Mouse (Mus musculus): ENCODE measurements around the gene Gm12830. TPM values are rescaled to one million over a fixed set of nuclear protein-coding genes. Genes with fewer than 3 reads are reported as not detected.

Gm12830 gene
- polyA plus RNA-seq, 1 experiment from 2014 or later: not detected

DNA sequence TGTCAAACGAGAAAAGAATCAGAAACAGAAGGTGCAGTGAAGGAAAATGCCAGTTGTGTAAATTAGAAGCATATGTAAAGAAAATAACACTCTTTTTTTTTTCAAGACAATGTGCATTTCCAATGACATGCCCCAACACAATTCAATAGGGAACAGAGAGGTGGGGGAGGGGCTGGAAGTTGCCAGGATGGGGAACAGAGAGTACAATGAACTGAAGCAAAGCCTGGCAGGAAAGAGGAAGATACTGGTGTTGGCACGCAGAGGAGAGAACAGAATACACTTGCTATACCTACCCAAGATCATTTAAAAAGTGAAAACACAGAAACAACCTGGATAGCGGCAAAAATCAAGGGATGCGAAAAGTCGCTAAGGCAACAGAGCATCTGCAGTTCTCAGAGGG is 41.6 kb downstream of the Gm12830 start:
- H3K9me3 ChIP-seq (ENCODE audit: control insufficient read depth, low read length): no peaks in the 10 kb centered on the region
- ATAC-seq (ENCODE audit: insufficient read depth, low FRiP score, low TSS enrichment): no peak
- H3K27me3 ChIP-seq (ENCODE audit: control insufficient read depth, insufficient read depth, low read length): no peaks in the 10 kb centered on the region

DNA sequence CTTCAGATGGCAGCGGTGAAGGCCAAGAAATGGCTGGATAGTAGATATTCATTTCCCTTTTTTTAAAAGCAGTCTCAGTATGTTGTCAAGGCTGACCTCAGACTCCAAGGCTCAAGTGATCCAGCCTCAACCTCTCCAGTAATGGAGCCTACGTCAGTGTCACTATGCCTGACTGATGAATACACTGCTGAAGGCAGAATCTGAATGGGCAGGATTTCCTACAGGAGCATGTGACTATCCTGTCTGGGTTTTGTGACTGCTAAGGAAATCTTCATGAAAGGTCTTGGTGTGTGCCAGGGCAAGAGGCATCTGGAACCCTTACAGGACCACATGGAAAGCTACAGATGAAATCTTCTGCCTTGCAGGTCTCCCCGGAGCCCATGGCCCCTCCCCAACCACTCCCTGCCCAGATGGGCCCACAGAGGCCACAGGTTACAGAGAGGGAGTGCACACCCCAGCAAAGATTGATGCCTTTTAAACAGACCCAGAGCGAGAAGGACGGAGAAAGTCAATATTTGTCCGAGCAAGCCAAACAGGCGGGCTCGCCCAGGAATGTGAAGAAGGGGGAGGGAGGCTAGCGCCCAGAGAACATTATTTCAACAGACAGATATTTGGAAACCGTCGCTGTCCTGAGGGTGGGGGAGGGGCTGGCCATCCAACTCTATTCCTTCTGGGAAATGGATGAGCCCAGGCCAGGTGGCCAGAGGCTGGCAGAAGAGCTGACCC is 48.4 kb downstream of the Gm12830 start:
- H3K4me1 ChIP-seq (ENCODE audit: control insufficient read depth, insufficient read depth, low read length): no peaks in the 10 kb centered on the region
- H3K27me3 ChIP-seq (ENCODE audit: control insufficient read depth, insufficient read depth, low read length): no peaks in the 10 kb centered on the region
- no peak overlapping the region for H3K27ac ChIP-seq (ENCODE audit: low read depth, low read length)
- DNase-seq (ENCODE audit: low spot score): peak; percentile 40
- no peaks in the 10 kb centered on the region for H3K9me3 ChIP-seq (ENCODE audit: control insufficient read depth, low read length)
- no peak for ATAC-seq (ENCODE audit: insufficient read depth, low FRiP score, low TSS enrichment)
- no peak overlapping the region for H3K9ac ChIP-seq (ENCODE audit: low read length)
- H3K36me3 ChIP-seq (ENCODE audit: control insufficient read depth, insufficient read depth, low read length): no peaks in the 10 kb centered on the region
- H3K4me3 ChIP-seq (ENCODE audit: low read depth, low read length): no peak overlapping the region
- H3K4me2 ChIP-seq (ENCODE audit: low read depth): no peak overlapping the region
- WGBS: 48% methylated on average over 11 of the region's 11 CpGs

More for the DNA sequence above, 41.6 kb downstream of the Gm12830 start:
- Histone ChIP-seq H3K9ac (ENCODE audit: low read length) (no peak overlapping the region), H3K4me2 (ENCODE audit: low read depth) (no peak overlapping the region), H3K4me1 (ENCODE audit: control insufficient read depth, insufficient read depth, low read length) (no peaks in the 10 kb centered on the region), H3K27ac (ENCODE audit: low read depth, low read length) (no peak overlapping the region), H3K36me3 (ENCODE audit: control insufficient read depth, insufficient read depth, low read length) (no peaks in the 10 kb centered on the region), H3K4me3 (ENCODE audit: low read depth, low read length) (no peak overlapping the region)
- WGBS: 82% methylated on average over 5 of the region's 5 CpGs
- no peak for DNase-seq (ENCODE audit: low spot score)

- Histone ChIP-seq H3K27me3 (ENCODE audit: control insufficient read depth, insufficient read depth, low read length) (no peaks in the 10 kb centered on the region), H3K4me3 (ENCODE audit: low read depth, low read length) (no peak overlapping the region), H3K4me1 (ENCODE audit: control insufficient read depth, insufficient read depth, low read length) (no peaks in the 10 kb centered on the region), H3K9ac (ENCODE audit: low read length) (no peak overlapping the region), H3K36me3 (ENCODE audit: control insufficient read depth, insufficient read depth, low read length) (no peaks in the 10 kb centered on the region), H3K27ac (ENCODE audit: low read depth, low read length) (no peak overlapping the region), H3K4me2 (ENCODE audit: low read depth) (no peak overlapping the region), H3K9me3 (ENCODE audit: control insufficient read depth, low read length) (no peaks in the 10 kb centered on the region)
- 36% methylated on average over 8 of the region's 8 CpGs for WGBS
- DNase-seq (ENCODE audit: low spot score) (no peak), ATAC-seq (ENCODE audit: insufficient read depth, low FRiP score, low TSS enrichment) (no peak)
Observed at GRCm38 (mm10) chr4:114876441-114876972, 55.0 kb downstream of the Gm12830 start.

GRCm38 (mm10) chr4:114882232-114882631 is 60.7 kb downstream of the Gm12830 start:
- Histone ChIP-seq H3K9me3 (ENCODE audit: control insufficient read depth, low read length) (no peaks in the 10 kb centered on the region), H3K4me3 (ENCODE audit: low read depth, low read length) (no peak overlapping the region), H3K36me3 (ENCODE audit: control insufficient read depth, insufficient read depth, low read length) (no peaks in the 10 kb centered on the region), H3K4me2 (ENCODE audit: low read depth) (no peak overlapping the region), H3K27ac (ENCODE audit: low read depth, low read length) (no peak overlapping the region), H3K9ac (ENCODE audit: low read length) (no peak overlapping the region), H3K27me3 (ENCODE audit: control insufficient read depth, insufficient read depth, low read length) (no peaks in the 10 kb centered on the region), H3K4me1 (ENCODE audit: control insufficient read depth, insufficient read depth, low read length) (no peaks in the 10 kb centered on the region)
- DNase-seq (ENCODE audit: low spot score) (no peak), ATAC-seq (ENCODE audit: insufficient read depth, low FRiP score, low TSS enrichment) (no peak)
- WGBS: 86% methylated on average over 1 of the region's 1 CpGs

DNA sequence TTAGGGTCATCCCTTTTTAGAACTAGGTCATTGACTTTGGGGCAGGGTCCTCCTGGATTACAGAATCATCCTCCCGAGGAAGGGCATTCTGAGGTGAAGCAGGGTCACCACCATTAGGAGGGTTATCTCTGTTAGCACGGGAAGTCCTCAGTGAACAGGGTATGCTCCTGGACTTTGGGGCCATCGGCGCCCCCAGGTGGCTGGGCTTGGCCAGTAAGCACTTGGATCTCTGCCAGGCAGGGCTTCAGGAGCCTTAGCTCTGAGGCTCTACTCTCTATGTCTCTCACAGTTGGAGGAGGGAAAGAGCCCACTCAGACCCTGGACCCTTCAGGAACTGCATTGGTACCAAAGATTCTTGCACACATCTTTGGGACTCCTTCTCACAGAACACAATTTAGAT is 76.3 kb downstream of the Gm12830 start:
- H3K4me1 ChIP-seq (ENCODE audit: control insufficient read depth, insufficient read depth, low read length): peaks cover 7% of the 10 kb centered on the region; the same call in 1 of the 2 replicates
- no peak for ATAC-seq (ENCODE audit: insufficient read depth, low FRiP score, low TSS enrichment)
- 14% methylated on average over 4 of the region's 4 CpGs for WGBS
- no peak overlapping the region for H3K4me2 ChIP-seq (ENCODE audit: low read depth)
- H3K27ac ChIP-seq (ENCODE audit: low read depth, low read length): no peak overlapping the region
- no peaks in the 10 kb centered on the region for H3K9me3 ChIP-seq (ENCODE audit: control insufficient read depth, low read length)
- H3K36me3 ChIP-seq (ENCODE audit: control insufficient read depth, insufficient read depth, low read length): no peaks in the 10 kb centered on the region
- no peak overlapping the region for H3K9ac ChIP-seq (ENCODE audit: low read length)
- peak; percentile 36 for DNase-seq (ENCODE audit: low spot score)
- H3K27me3 ChIP-seq (ENCODE audit: control insufficient read depth, insufficient read depth, low read length): peaks cover 52% of the 10 kb centered on the region
- H3K4me3 ChIP-seq (ENCODE audit: low read depth, low read length): no peak overlapping the region

- Histone ChIP-seq H3K4me2 (ENCODE audit: low read depth) (no peak overlapping the region), H3K4me1 (ENCODE audit: control insufficient read depth, insufficient read depth, low read length) (peaks cover 7% of the 10 kb centered on the region; the same call in 1 of the 2 replicates), H3K9ac (ENCODE audit: low read length) (no peak overlapping the region), H3K27me3 (ENCODE audit: control insufficient read depth, insufficient read depth, low read length) (peaks cover 70% of the 10 kb centered on the region), H3K4me3 (ENCODE audit: low read depth, low read length) (no peak overlapping the region), H3K36me3 (ENCODE audit: control insufficient read depth, insufficient read depth, low read length) (no peaks in the 10 kb centered on the region), H3K9me3 (ENCODE audit: control insufficient read depth, low read length) (no peaks in the 10 kb centered on the region), H3K27ac (ENCODE audit: low read depth, low read length) (no peak overlapping the region)
- ATAC-seq (ENCODE audit: insufficient read depth, low FRiP score, low TSS enrichment): no peak
- DNase-seq (ENCODE audit: low spot score): no peak
- WGBS: 6% methylated on average over 3 of the region's 3 CpGs
Observed at GRCm38 (mm10) chr4:114899885-114900284, 78.4 kb downstream of the Gm12830 start.

DNA sequence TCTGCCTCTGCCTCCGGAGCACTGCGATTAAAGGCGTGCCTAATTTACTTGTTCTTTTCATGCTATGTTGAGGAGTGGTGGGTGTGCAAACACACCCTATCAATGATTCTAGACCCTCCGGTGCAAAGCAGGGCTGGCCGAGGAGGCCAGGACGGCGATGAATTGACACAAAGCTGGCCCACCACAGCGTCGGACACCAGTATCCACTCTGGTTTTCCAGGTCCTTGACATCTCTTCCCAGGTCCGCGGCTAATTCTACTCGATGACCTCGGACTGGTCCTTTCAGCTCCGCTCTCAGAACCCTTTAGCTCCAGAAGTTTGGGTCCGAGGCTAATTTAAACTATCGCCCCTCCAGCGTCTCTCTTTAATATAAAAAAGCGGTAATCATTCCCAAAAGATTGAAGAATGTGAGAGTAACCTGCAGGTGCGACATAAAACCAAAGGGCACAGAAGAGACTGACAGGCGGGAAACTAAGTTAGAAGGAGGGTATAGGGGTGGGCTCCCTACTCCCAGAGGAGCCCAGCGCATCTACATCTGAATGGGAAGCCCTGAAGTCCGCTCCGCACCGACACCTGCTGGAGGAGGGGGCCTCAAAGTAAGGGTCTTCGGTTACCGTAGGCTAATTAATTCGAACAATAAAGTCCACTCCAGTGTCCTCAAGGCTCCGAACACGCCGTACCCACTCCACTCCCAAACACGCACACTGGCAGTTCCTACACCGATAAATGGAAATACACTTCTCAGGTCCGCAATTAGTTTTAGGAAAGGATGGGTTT is 79.5 kb downstream of the Gm12830 start:
- Histone ChIP-seq H3K9me3 (ENCODE audit: control insufficient read depth, low read length) (no peaks in the 10 kb centered on the region), H3K4me1 (ENCODE audit: control insufficient read depth, insufficient read depth, low read length) (peaks cover 7% of the 10 kb centered on the region; the same call in 1 of the 2 replicates), H3K27ac (ENCODE audit: low read depth, low read length) (no peak overlapping the region), H3K36me3 (ENCODE audit: control insufficient read depth, insufficient read depth, low read length) (no peaks in the 10 kb centered on the region), H3K9ac (ENCODE audit: low read length) (no peak overlapping the region), H3K27me3 (ENCODE audit: control insufficient read depth, insufficient read depth, low read length) (peaks cover 81% of the 10 kb centered on the region), H3K4me2 (ENCODE audit: low read depth) (peak overlapping the region; percentile 40; the same call in 1 of the 2 replicates), H3K4me3 (ENCODE audit: low read depth, low read length) (no peak overlapping the region)
- ATAC-seq (ENCODE audit: insufficient read depth, low FRiP score, low TSS enrichment): 0 out of 2 replicates have a peak, but pooled peaks have one; percentile 21
- DNase-seq (ENCODE audit: low spot score): peak; percentile 43
- under 1% methylated on average over 33 of the region's 33 CpGs for WGBS

GRCm38 (mm10) chr4:114901643-114902351 is 80.3 kb downstream of the Gm12830 start:
- H3K4me3 ChIP-seq (ENCODE audit: low read depth, low read length): peak overlapping the region; percentile 29
- H3K9ac ChIP-seq (ENCODE audit: low read length): no peak overlapping the region
- H3K36me3 ChIP-seq (ENCODE audit: control insufficient read depth, insufficient read depth, low read length): no peaks in the 10 kb centered on the region
- peaks cover 7% of the 10 kb centered on the region; the same call in 1 of the 2 replicates for H3K4me1 ChIP-seq (ENCODE audit: control insufficient read depth, insufficient read depth, low read length)
- peaks cover 87% of the 10 kb centered on the region for H3K27me3 ChIP-seq (ENCODE audit: control insufficient read depth, insufficient read depth, low read length)
- DNase-seq (ENCODE audit: low spot score): peak; percentile 57
- whole genome bisulfite sequencing: under 1% methylated on average over 42 of the region's 42 CpGs
- peak overlapping the region; percentile 40 for H3K4me2 ChIP-seq (ENCODE audit: low read depth)
- H3K9me3 ChIP-seq (ENCODE audit: control insufficient read depth, low read length): no peaks in the 10 kb centered on the region
- no peak overlapping the region for H3K27ac ChIP-seq (ENCODE audit: low read depth, low read length)
- ATAC-seq (ENCODE audit: insufficient read depth, low FRiP score, low TSS enrichment): peak; percentile 40; the same call in 1 of the 2 replicates

All from neural tube, embryonic 11.5 days (tissue).